Mouse (Mus musculus): ENCODE results near the gene Zfr. TPM values are rescaled to one million over a fixed set of nuclear protein-coding genes. Genes with fewer than 3 reads are reported as not detected.

Gene Zfr
- polyA plus RNA-seq, 3 experiments from 2014 or later, result 159 to 229 (median 184) TPM

- no peak for ATAC-seq
Measured at GRCm38 (mm10) chr15:12217849-12218248, 100.2 kb downstream of the Zfr start.

DNA sequence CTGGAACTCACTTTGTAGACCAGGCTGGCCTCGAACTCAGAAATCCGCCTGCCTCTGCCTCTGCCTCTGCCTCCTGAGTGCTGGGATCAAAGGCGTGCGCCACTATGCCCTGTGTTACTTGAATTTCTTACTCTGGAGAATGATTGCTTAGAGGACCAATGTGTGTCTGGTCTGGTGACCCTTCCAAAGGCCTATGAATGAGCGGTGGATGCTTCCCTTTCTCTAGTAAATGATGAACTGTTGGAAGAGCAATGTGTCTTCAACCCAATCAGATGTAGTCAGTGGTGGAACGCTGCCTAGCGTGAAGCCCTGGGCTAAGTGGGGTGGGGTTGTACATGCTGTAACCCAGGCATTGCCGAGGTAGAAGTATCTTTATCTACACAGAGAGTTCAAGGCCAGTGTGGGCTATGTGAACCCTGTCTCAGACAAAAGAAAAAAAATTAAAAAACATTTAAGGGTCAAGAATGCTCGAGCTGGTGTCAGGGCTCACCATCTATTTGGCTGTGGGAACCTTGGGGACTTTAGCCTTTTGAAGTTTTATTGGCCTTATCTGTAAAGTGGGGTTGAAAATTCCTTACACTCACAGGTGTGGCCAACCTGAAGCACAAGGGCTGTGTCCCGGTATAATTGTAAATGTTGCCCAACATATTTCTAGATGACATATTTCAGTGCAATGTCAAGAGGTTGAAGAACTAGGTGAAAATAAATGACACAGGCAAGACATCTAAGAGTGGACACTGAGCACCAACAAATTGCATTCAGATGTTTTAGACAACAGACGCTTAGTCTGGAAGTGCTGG, 101.2 kb downstream of the Zfr start:
- no peak for ATAC-seq

GRCm38 (mm10) chr15:12221131-12221530, 103.5 kb downstream of the Zfr start:
- no peak for ATAC-seq

- ATAC-seq, result no peak
Measured at GRCm38 (mm10) chr15:12222564-12223302, 105.1 kb downstream of the Zfr start.

GRCm38 (mm10) chr15:12223393-12223792, 105.8 kb downstream of the Zfr start:
- ATAC-seq, result no peak

DNA sequence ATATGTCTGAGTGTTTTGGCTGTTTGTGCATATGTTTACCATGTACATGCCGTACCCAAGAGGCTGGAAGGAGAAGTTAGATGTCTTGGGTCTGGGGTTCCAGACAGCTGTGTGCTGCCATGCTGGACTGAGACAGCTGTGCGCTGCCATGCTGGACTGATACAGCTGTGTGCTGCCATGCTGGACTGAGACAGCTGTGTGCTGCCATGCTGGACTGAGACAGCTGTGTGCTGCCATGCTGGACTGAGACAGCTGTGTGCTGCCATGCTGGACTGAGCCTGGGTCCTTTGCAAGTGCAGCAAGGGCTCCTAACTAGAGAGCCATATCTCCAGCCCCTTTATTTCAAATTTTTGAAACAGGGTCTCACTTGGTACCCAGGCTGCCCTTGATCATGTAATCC, 106.6 kb downstream of the Zfr start:
- no peak for ATAC-seq

DNA sequence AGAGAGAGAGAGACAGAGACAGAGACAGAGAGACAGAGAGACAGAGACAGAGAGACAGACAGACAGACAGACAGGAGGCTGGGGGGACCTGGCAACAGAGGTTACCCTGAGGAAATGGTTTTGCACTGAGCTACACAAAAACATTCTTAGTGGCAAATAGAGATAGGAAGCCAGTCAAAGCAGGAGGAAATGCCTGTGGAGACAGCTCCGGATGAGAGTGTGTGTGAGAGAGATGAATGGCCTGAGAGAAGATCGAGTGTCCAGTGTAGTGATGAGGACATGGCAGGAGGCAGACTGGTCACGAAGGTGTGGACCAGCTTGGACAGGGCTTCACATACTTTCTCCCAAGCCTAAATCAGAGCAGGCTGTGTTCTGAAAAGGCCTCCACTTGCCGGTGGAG, 107.4 kb downstream of the Zfr start:
- ATAC-seq, result peak; percentile 33

DNA sequence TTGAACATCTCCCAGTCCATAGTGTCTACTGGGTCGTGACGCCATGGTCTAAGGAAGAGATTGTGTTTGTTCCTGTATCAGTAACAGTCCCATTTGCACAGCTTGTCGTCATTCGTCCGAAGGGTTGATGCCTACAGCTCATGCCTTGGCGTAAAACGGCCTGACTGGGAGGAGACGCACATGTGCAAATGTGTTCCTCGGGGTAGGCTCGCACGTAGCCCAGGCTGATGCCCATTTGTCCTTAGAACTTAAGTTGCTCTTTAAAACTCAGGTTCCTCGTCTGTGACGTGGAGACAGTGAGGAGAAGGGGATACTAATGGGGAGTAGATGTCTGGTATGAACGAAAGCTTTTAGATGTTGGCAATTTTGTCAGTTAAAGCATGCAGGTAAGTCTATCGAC, 109.3 kb downstream of the Zfr start:
- ATAC-seq, result no peak

DNA sequence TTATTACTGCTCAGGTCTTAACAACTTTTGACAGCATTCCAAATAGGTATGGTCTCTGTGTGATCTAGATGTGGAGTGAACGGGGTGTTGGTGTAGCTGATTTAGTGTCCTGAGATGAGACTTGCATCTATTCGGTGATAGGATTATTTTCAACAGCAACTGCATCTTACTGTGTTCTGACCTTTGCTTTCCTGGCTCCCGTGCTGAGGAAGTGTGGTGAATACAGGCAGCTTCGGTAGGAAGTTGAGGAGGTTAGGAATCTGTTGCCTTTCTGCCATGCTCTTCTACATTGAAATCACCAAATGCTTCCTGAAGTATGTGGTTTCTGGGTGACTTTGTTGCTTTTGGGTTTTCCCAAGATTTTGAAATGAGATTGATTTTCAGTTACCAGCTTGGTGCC, 109.7 kb downstream of the Zfr start:
- ATAC-seq, result no peak

DNA sequence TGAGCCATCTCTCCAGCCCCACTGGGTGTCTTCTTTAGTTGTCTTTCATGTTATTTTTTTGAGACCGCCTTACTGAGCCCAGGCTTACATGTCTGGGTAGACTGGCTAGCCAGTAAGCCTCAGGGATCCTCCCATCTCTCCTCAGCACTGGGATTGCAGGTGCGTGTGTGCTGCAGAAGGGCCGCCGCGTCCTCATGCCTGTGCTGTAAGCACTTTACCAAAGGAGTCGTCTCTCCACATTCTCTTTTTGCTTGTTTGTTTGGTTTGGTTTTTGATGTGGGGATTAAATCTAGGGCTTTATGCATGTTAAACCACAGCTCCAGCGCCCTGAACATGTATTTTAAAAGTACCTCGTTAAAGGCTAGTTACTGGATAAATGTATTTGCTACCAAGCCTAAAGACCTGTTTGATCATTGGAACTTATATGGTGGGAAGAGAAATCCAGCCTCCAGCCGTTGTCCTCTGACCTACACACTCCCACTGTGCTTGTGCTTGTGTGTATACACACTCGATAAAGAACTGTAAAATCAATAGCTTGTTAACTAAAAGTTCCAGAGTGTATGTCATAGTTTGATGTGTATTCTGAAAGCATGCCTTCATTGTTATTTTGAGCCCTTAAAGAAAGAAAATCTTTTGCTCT, 112.1 kb downstream of the Zfr start:
- peak; percentile 40 for ATAC-seq

- peak; percentile 98 for ATAC-seq
Measured at GRCm38 (mm10) chr15:12230243-12230935, 112.8 kb downstream of the Zfr start.

DNA sequence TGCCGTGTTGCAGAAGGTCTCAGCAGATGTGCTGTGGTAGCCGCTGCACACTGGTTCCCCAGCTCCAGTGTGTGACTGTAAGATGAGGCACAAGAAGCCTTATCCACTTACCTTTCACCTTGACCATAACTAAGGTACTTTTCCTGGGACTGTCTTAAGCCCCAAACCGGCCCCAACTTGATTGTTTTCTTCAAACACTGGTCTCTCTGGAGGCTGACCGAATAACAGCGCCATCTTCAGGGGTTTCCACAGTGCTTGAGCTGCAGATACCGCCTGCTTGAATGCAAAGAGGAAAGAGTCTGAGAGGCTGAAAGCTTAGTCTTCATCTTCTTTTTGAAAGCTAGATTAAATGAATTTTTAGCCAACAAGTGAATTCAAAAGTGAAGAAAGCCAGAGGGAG, 113.8 kb downstream of the Zfr start:
- no peak for ATAC-seq

GRCm38 (mm10) chr15:12232429-12232828, 114.8 kb downstream of the Zfr start:
- ATAC-seq, result no peak

DNA sequence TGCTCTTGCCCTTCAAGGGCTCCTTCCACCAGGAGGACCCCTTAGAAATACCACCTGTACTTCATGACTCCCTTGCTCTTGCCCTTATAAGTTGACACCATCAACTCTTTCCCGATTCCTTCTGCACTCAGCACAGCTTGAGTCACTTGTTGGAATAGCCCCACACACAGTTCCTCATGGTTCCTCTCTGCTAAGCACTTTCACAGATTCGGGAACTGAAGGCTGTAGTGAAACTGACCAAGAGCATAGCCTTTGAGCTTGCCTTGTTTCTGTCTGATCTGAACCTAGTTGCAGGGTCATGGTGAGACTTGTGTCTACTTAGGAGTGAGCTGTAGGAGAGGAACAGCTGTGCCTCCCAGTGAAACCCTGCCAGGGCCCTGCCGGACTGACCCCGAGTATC, 115.4 kb downstream of the Zfr start:
- ATAC-seq, result no peak

Other genes starting within 250 kb of the Zfr start
- not detected for gene Npr3, start 210.5 kb upstream of the Zfr start, polyA plus RNA-seq (2017; shearing (Covaris generic))
- gene Sub1, start 120.8 kb upstream of the Zfr start, polyA plus RNA-seq (2017; shearing (Covaris generic)), result 1,000 to 10,000 TPM in 1 of 3 experiments, 100 to 1,000 TPM in 2; 740 to 1,497 (median 768) TPM
- gene Mtmr12, start 87.2 kb downstream of the Zfr start, polyA plus RNA-seq (2017; shearing (Covaris generic)), result 10 to 100 TPM; 22.2 to 26.2 (median 25.0) TPM
- 10 to 100 TPM; 29.6 to 31.6 (median 31.4) TPM for gene Golph3, start 203.6 kb downstream of the Zfr start, polyA plus RNA-seq (2017; shearing (Covaris generic))
- not detected for gene 1810049J17Rik, start 204.1 kb downstream of the Zfr start, polyA plus RNA-seq (2017; shearing (Covaris generic))

Measured in inflammation-experienced regulatory T-cells, adult 6 months (primary cell).